Mouse (Mus musculus): ENCODE measurements at regions not wholly inside any gene's neighbourhood (a gene's known extent, or its start where the extent isn't known, plus 50 kb on each side); places are given as distances from the start of the nearest gene placed in this dataset.

GRCm38 (mm10) chr13:118849541-118849940 lies 179.9 kb downstream of the Fgf10 start:
- DNase-seq (ENCODE audit: extremely low read depth, low read depth): no peak

GRCm38 (mm10) chr13:118850708-118851107 lies 181.1 kb downstream of the Fgf10 start:
- no peak for DNase-seq (ENCODE audit: extremely low read depth, low read depth)

GRCm38 (mm10) chr13:118886339-118886810 lies 216.8 kb downstream of the Fgf10 start:
- no peak for DNase-seq (ENCODE audit: extremely low read depth, low read depth)

- DNase-seq (ENCODE audit: extremely low read depth, low read depth): no peak
Measured at GRCm38 (mm10) chr13:118895079-118895478, 225.5 kb downstream of the Fgf10 start.

GRCm38 (mm10) chr13:118901950-118902349 lies 232.4 kb downstream of the Fgf10 start:
- no peak for DNase-seq (ENCODE audit: extremely low read depth, low read depth)

GRCm38 (mm10) chr13:118910351-118910750 lies 240.8 kb downstream of the Fgf10 start:
- no peak for DNase-seq (ENCODE audit: extremely low read depth, low read depth)

GRCm38 (mm10) chr13:118940786-118941185 lies 271.2 kb downstream of the Fgf10 start:
- no peak for DNase-seq (ENCODE audit: extremely low read depth, low read depth)

GRCm38 (mm10) chr13:118966120-118966676 lies 296.6 kb downstream of the Fgf10 start:
- no peak for DNase-seq (ENCODE audit: extremely low read depth, low read depth)

GRCm38 (mm10) chr13:118967707-118968106 lies 298.1 kb downstream of the Fgf10 start:
- DNase-seq (ENCODE audit: extremely low read depth, low read depth): no peak

- no peak for DNase-seq (ENCODE audit: extremely low read depth, low read depth)
Measured at GRCm38 (mm10) chr13:118975008-118975407, 305.4 kb downstream of the Fgf10 start.

- DNase-seq (ENCODE audit: extremely low read depth, low read depth): no peak
Measured at GRCm38 (mm10) chr13:118975519-118975918, 305.9 kb downstream of the Fgf10 start.

GRCm38 (mm10) chr13:118979505-118979904 lies 309.9 kb downstream of the Fgf10 start:
- DNase-seq (ENCODE audit: extremely low read depth, low read depth): no peak

GRCm38 (mm10) chr13:118981196-118981810 lies 311.7 kb downstream of the Fgf10 start:
- no peak for DNase-seq (ENCODE audit: extremely low read depth, low read depth)

GRCm38 (mm10) chr13:118985285-118985684 lies 315.7 kb downstream of the Fgf10 start:
- no peak for DNase-seq (ENCODE audit: extremely low read depth, low read depth)

- no peak for DNase-seq (ENCODE audit: extremely low read depth, low read depth)
Measured at GRCm38 (mm10) chr13:119025305-119025975, 355.8 kb downstream of the Fgf10 start.

- no peak for DNase-seq (ENCODE audit: extremely low read depth, low read depth)
Measured at GRCm38 (mm10) chr13:119039616-119040015, 370.0 kb downstream of the Fgf10 start.

GRCm38 (mm10) chr13:119045112-119045511 lies 375.5 kb downstream of the Fgf10 start:
- DNase-seq (ENCODE audit: extremely low read depth, low read depth): no peak

GRCm38 (mm10) chr13:119068745-119069580 lies 359.4 kb upstream of the Paip1 start:
- DNase-seq (ENCODE audit: extremely low read depth, low read depth): no peak

- DNase-seq (ENCODE audit: extremely low read depth, low read depth): no peak
Measured at GRCm38 (mm10) chr13:119069581-119069936, 358.8 kb upstream of the Paip1 start.

- no peak for DNase-seq (ENCODE audit: extremely low read depth, low read depth)
Measured at GRCm38 (mm10) chr13:119079243-119079642, 349.2 kb upstream of the Paip1 start.

GRCm38 (mm10) chr13:119081691-119082090 lies 346.7 kb upstream of the Paip1 start:
- no peak for DNase-seq (ENCODE audit: extremely low read depth, low read depth)

- no peak for DNase-seq (ENCODE audit: extremely low read depth, low read depth)
Measured at GRCm38 (mm10) chr13:119117906-119118305, 310.5 kb upstream of the Paip1 start.

Measured in MEL-GATA-1-ER (cell line).